Mouse (Mus musculus): ENCODE measurements at regions not wholly inside any gene's neighbourhood (a gene's known extent, or its start where the extent isn't known, plus 50 kb on each side); places are given as distances from the start of the nearest gene placed in this dataset.
"Not testable (repeated sequence)": the region's sequence is repeated elsewhere in the genome, so short reads cannot be mapped to it uniquely, and the experiment has no call there.

GRCm38 (mm10) chr10:45865793-45866192, 288.2 kb downstream of the Hace1 start:
- 56% methylated on average over 4 of the region's 4 CpGs for WGBS (ENCODE audit: insufficient replicate concordance)
- no peaks in the 10 kb centered on the region for H3K4me1 ChIP-seq (ENCODE audit: control insufficient read depth, insufficient read depth, low read length)
- H3K27ac ChIP-seq (ENCODE audit: low read depth, low read length) = no peak overlapping the region
- H3K4me3 ChIP-seq (ENCODE audit: low read depth, low read length) = no peak overlapping the region
- no peaks in the 10 kb centered on the region for H3K27me3 ChIP-seq (ENCODE audit: control insufficient read depth, insufficient read depth, low read length)
- H3K36me3 ChIP-seq (ENCODE audit: control insufficient read depth, insufficient read depth, low read length) = no peaks in the 10 kb centered on the region
- no peak for ATAC-seq (replicated peaks; ENCODE audit: insufficient number of reproducible peaks, low FRiP score, low TSS enrichment)
- H3K4me2 ChIP-seq = no peak overlapping the region
- H3K9me3 ChIP-seq (replicated peaks; ENCODE audit: control insufficient read depth, low read length) = no peaks in the 10 kb centered on the region
- no peak overlapping the region for H3K9ac ChIP-seq (ENCODE audit: low read depth, low read length)

- H3K27ac ChIP-seq (ENCODE audit: low read depth, low read length) = no peak overlapping the region
- H3K4me3 ChIP-seq (ENCODE audit: low read depth, low read length) = no peak overlapping the region
- WGBS (ENCODE audit: insufficient replicate concordance) = 57% methylated on average over 3 of the region's 3 CpGs
- ATAC-seq (replicated peaks; ENCODE audit: insufficient number of reproducible peaks, low FRiP score, low TSS enrichment) = no peak
- H3K27me3 ChIP-seq (ENCODE audit: control insufficient read depth, insufficient read depth, low read length) = no peaks in the 10 kb centered on the region
- no peak overlapping the region for H3K9ac ChIP-seq (ENCODE audit: low read depth, low read length)
- H3K36me3 ChIP-seq (ENCODE audit: control insufficient read depth, insufficient read depth, low read length) = no peaks in the 10 kb centered on the region
- H3K4me2 ChIP-seq = no peak overlapping the region
- H3K4me1 ChIP-seq (ENCODE audit: control insufficient read depth, insufficient read depth, low read length) = no peaks in the 10 kb centered on the region
- no peaks in the 10 kb centered on the region for H3K9me3 ChIP-seq (replicated peaks; ENCODE audit: control insufficient read depth, low read length)
Observed at GRCm38 (mm10) chr10:45866860-45867259, 289.2 kb downstream of the Hace1 start.

- Histone ChIP-seq H3K9me3 (replicated peaks; ENCODE audit: control insufficient read depth, low read length) (no peaks in the 10 kb centered on the region), H3K4me1 (ENCODE audit: control insufficient read depth, insufficient read depth, low read length) (no peaks in the 10 kb centered on the region), H3K9ac (ENCODE audit: low read depth, low read length) (no peak overlapping the region), H3K4me2 (no peak overlapping the region), H3K4me3 (ENCODE audit: low read depth, low read length) (no peak overlapping the region), H3K36me3 (ENCODE audit: control insufficient read depth, insufficient read depth, low read length) (no peaks in the 10 kb centered on the region), H3K27me3 (ENCODE audit: control insufficient read depth, insufficient read depth, low read length) (no peaks in the 10 kb centered on the region), H3K27ac (ENCODE audit: low read depth, low read length) (no peak overlapping the region)
- 62% methylated on average over 4 of the region's 4 CpGs for WGBS (ENCODE audit: insufficient replicate concordance)
- ATAC-seq (replicated peaks; ENCODE audit: insufficient number of reproducible peaks, low FRiP score, low TSS enrichment) = no peak
Observed at GRCm38 (mm10) chr10:45871028-45871427, 293.4 kb downstream of the Hace1 start.

- Histone ChIP-seq H3K4me3 (ENCODE audit: low read depth, low read length) (no peak overlapping the region), H3K4me2 (no peak overlapping the region), H3K27me3 (ENCODE audit: control insufficient read depth, insufficient read depth, low read length) (no peaks in the 10 kb centered on the region), H3K4me1 (ENCODE audit: control insufficient read depth, insufficient read depth, low read length) (no peaks in the 10 kb centered on the region), H3K36me3 (ENCODE audit: control insufficient read depth, insufficient read depth, low read length) (no peaks in the 10 kb centered on the region), H3K9me3 (replicated peaks; ENCODE audit: control insufficient read depth, low read length) (no peaks in the 10 kb centered on the region), H3K27ac (ENCODE audit: low read depth, low read length) (no peak overlapping the region), H3K9ac (ENCODE audit: low read depth, low read length) (no peak overlapping the region)
- no peak for ATAC-seq (replicated peaks; ENCODE audit: insufficient number of reproducible peaks, low FRiP score, low TSS enrichment)
- 83% methylated on average over 4 of the region's 4 CpGs for WGBS (ENCODE audit: insufficient replicate concordance)
Observed at GRCm38 (mm10) chr10:45872007-45872890, 294.6 kb downstream of the Hace1 start.

GRCm38 (mm10) chr10:45873805-45874780, 296.5 kb downstream of the Hace1 start:
- Histone ChIP-seq H3K9ac (ENCODE audit: low read depth, low read length) (no peak overlapping the region), H3K4me1 (ENCODE audit: control insufficient read depth, insufficient read depth, low read length) (no peaks in the 10 kb centered on the region), H3K4me3 (ENCODE audit: low read depth, low read length) (no peak overlapping the region), H3K27ac (ENCODE audit: low read depth, low read length) (no peak overlapping the region), H3K4me2 (no peak overlapping the region), H3K27me3 (ENCODE audit: control insufficient read depth, insufficient read depth, low read length) (no peaks in the 10 kb centered on the region), H3K9me3 (replicated peaks; ENCODE audit: control insufficient read depth, low read length) (no peaks in the 10 kb centered on the region), H3K36me3 (ENCODE audit: control insufficient read depth, insufficient read depth, low read length) (no peaks in the 10 kb centered on the region)
- 63% methylated on average over 14 of the region's 14 CpGs for WGBS (ENCODE audit: insufficient replicate concordance)
- no peak for ATAC-seq (replicated peaks; ENCODE audit: insufficient number of reproducible peaks, low FRiP score, low TSS enrichment)

- H3K36me3 ChIP-seq (ENCODE audit: control insufficient read depth, insufficient read depth, low read length); H3K9ac ChIP-seq (ENCODE audit: low read depth, low read length); H3K27me3 ChIP-seq (ENCODE audit: control insufficient read depth, insufficient read depth, low read length); H3K9me3 ChIP-seq (replicated peaks; ENCODE audit: control insufficient read depth, low read length); H3K4me3 ChIP-seq (ENCODE audit: low read depth, low read length); ATAC-seq (replicated peaks; ENCODE audit: insufficient number of reproducible peaks, low FRiP score, low TSS enrichment); H3K4me2 ChIP-seq; H3K4me1 ChIP-seq (ENCODE audit: control insufficient read depth, insufficient read depth, low read length); H3K27ac ChIP-seq (ENCODE audit: low read depth, low read length): not testable (repeated sequence)
- 91% methylated on average over 20 of the region's 20 CpGs for WGBS (ENCODE audit: insufficient replicate concordance)
Observed at GRCm38 (mm10) chr10:45875287-45875686, 297.7 kb downstream of the Hace1 start.

- Histone ChIP-seq H3K9ac (ENCODE audit: low read depth, low read length) (no peak overlapping the region), H3K36me3 (ENCODE audit: control insufficient read depth, insufficient read depth, low read length) (no peaks in the 10 kb centered on the region), H3K9me3 (replicated peaks; ENCODE audit: control insufficient read depth, low read length) (no peaks in the 10 kb centered on the region), H3K27ac (ENCODE audit: low read depth, low read length) (no peak overlapping the region), H3K4me1 (ENCODE audit: control insufficient read depth, insufficient read depth, low read length) (no peaks in the 10 kb centered on the region), H3K4me3 (ENCODE audit: low read depth, low read length) (no peak overlapping the region), H3K4me2 (no peak overlapping the region), H3K27me3 (ENCODE audit: control insufficient read depth, insufficient read depth, low read length) (no peaks in the 10 kb centered on the region)
- no peak for ATAC-seq (replicated peaks; ENCODE audit: insufficient number of reproducible peaks, low FRiP score, low TSS enrichment)
- 83% methylated on average over 1 of the region's 1 CpGs for WGBS (ENCODE audit: insufficient replicate concordance)
Observed at GRCm38 (mm10) chr10:45883745-45884144, 306.1 kb downstream of the Hace1 start.

GRCm38 (mm10) chr10:45886636-45887035, 309.0 kb downstream of the Hace1 start:
- no peaks in the 10 kb centered on the region for H3K4me1 ChIP-seq (ENCODE audit: control insufficient read depth, insufficient read depth, low read length)
- no peaks in the 10 kb centered on the region for H3K27me3 ChIP-seq (ENCODE audit: control insufficient read depth, insufficient read depth, low read length)
- no peak overlapping the region for H3K9ac ChIP-seq (ENCODE audit: low read depth, low read length)
- no peak overlapping the region for H3K4me2 ChIP-seq
- 74% methylated on average over 2 of the region's 2 CpGs for WGBS (ENCODE audit: insufficient replicate concordance)
- no peaks in the 10 kb centered on the region for H3K36me3 ChIP-seq (ENCODE audit: control insufficient read depth, insufficient read depth, low read length)
- no peaks in the 10 kb centered on the region for H3K9me3 ChIP-seq (replicated peaks; ENCODE audit: control insufficient read depth, low read length)
- no peak for ATAC-seq (replicated peaks; ENCODE audit: insufficient number of reproducible peaks, low FRiP score, low TSS enrichment)
- H3K27ac ChIP-seq (ENCODE audit: low read depth, low read length) = no peak overlapping the region
- H3K4me3 ChIP-seq (ENCODE audit: low read depth, low read length) = no peak overlapping the region
